Mouse (Mus musculus) ES-E14 (cell line): ENCODE results near the gene Dlg2. TPM values are rescaled to one million over a fixed set of nuclear protein-coding genes. Genes with fewer than 3 reads are reported as not detected.

ENCODE experiments used
- DNase-seq: peaks from one replicate; pipeline ENCODE4 v3.0.0-alpha.2; 2013; ENCODE audit warnings: low read depth, low spot score
- H3K27ac ChIP-seq: 2 replicates; pipeline ENCODE4 v1.5.1; 2012; ENCODE audit warnings: low read depth, mild to moderate bottlenecking, low read length, moderate library complexity, mixed read lengths; ENCODE audit not compliant: poor library complexity, insufficient read depth, severe bottlenecking
- H3K36me3 ChIP-seq: 2 replicates; pipeline ENCODE4 v1.6.1; 2012; ENCODE audit warnings: mild to moderate bottlenecking, low read length, moderate library complexity, mixed read lengths; ENCODE audit not compliant: control insufficient read depth, poor library complexity, insufficient read depth, severe bottlenecking
- H3K4me1 ChIP-seq, 2 experiments: fragments of 150-350 bp in 1 of 2; sonication (generic) in 1 of 2; 2 replicates each; pipeline ENCODE4 v1.6.1; 2012; ENCODE audit warnings: low read length in 2 of 2, mild to moderate bottlenecking in 1 of 2, mixed read lengths in 1 of 2; ENCODE audit not compliant: control insufficient read depth in 2 of 2, insufficient read depth in 2 of 2, poor library complexity in 1 of 2
- H3K4me3 ChIP-seq, 2 experiments: fragments of 150-350 bp in 1 of 2; sonication (generic) in 1 of 2; 2 replicates each; pipeline ENCODE4 v1.5.1; 2012; ENCODE audit warnings: low read length in 2 of 2, low read depth in 1 of 2, mild to moderate bottlenecking in 1 of 2, mixed read lengths in 1 of 2; ENCODE audit not compliant: insufficient read depth in 1 of 2, poor library complexity in 1 of 2, severe bottlenecking in 1 of 2
- H3K9ac ChIP-seq: 2 replicates; pipeline ENCODE4 v1.6.1; 2012; ENCODE audit warnings: low read depth, mild to moderate bottlenecking, low read length, mixed read lengths; ENCODE audit not compliant: poor library complexity, insufficient read depth, severe bottlenecking
- H3K9me3 ChIP-seq: fragments of 150-350 bp; sonication (generic); 2 replicates; pipeline ENCODE4 v1.6.1; 2012; ENCODE audit warnings: low read depth, mild to moderate bottlenecking, low read length; ENCODE audit not compliant: control insufficient read depth, insufficient read depth
- CHD2 ChIP-seq: IDR thresholded peaks from 2 replicates; pipeline ENCODE4 v1.6.1; 2014; ENCODE audit warnings: mild to moderate bottlenecking, low read depth, low read length, inconsistent platforms
- HCFC1 ChIP-seq: IDR thresholded peaks from 2 replicates; pipeline ENCODE4 v1.6.1; 2012; ENCODE audit warnings: low read length, inconsistent platforms, borderline replicate concordance; ENCODE audit not compliant: insufficient read depth
- MAFK ChIP-seq: IDR thresholded peaks from 2 replicates; pipeline ENCODE4 v1.6.1; 2014; ENCODE audit warnings: mild to moderate bottlenecking, low read depth, low read length, inconsistent platforms; ENCODE audit not compliant: insufficient read depth
- ZC3H11A ChIP-seq: IDR thresholded peaks from 2 replicates; pipeline ENCODE4 v1.6.1; 2012; ENCODE audit warnings: low read depth, mild to moderate bottlenecking, inconsistent platforms, low read length, borderline replicate concordance
- ZNF384 ChIP-seq: IDR thresholded peaks from 2 replicates; pipeline ENCODE4 v1.6.1; 2012; ENCODE audit warnings: low read depth, low read length, inconsistent platforms
- in situ Hi-C, 2 experiments: fragments of 600-800 bp; cut with MboI; formaldehyde crosslinking; loops; one replicate each; pipeline ENCODE4 v1.15.1; 2025; ENCODE audit warnings: low sequenced_read_pairs in 2 of 2, inconsistent platforms in 1 of 2; ENCODE audit not compliant: unreplicated experiment in 2 of 2
- total RNA-seq: library from RNA; depleted of rRNA; stranded (reverse); fragments of 300-350 nt; gene quantifications from 2 replicates; pipeline ENCODE4 v1.2.3, GENCODE M21; 2012

Dlg2 gene
- total RNA-seq, 1 experiment, result 0.13 TPM

DNA sequence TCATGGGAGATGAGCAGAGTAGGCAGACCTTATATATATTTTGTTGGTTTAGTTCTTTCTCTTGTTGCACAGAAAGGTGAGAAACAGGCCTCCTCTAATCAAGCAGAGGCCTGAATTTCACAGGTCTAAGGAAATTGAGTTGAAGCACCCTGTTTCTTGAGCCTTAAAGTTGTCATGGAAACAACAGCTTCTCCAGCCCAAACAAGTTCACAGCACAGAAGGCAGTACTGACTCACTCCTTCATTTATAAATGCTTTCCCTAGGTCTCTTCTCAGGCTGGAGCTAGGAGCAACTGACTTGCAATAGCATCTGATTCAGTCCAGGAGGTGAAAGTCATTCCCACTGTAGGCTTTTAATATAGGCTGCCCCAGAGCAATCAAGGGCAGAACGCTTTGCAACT lies 1890.6 kb downstream of the Dlg2 start:
- no peak overlapping the region for H3K27ac ChIP-seq
- in situ Hi-C loops, result no loop called here

DNA sequence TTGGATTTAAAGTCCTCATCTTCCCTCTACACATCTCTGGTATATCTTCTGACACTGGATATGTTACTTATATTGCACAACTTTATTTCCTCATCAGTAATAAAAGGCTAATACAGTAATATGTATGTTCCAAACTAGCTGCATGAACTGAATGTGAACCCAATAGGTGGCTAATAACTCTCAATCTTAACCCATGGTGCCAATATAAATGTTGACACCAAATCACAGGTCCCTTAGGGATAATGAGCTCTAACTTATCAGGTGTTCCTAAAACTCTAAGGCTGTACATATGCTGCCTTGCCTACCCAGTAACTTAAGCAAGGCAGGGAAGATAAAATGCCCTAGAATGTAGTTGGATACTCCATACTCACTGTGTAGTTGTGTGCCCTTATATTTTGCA lies 1894.0 kb downstream of the Dlg2 start:
- TF ChIP-seq ZC3H11A (no peak), HCFC1 (no peak), CHD2 (no peak), ZNF384 (no peak), MAFK (no peak)
- in situ Hi-C loops, result no loop called here
- no peak overlapping the region for H3K27ac ChIP-seq
- H3K9ac ChIP-seq, result no peak overlapping the region
- DNase-seq, result no peak
- H3K36me3 ChIP-seq, result no peaks in the 10 kb centered on the region
- H3K9me3 ChIP-seq, result no peaks in the 10 kb centered on the region
- H3K4me3 ChIP-seq, result no peak overlapping the region
- H3K4me1 ChIP-seq, result no peaks in the 10 kb centered on the region

More for the DNA sequence above, 1890.6 kb downstream of the Dlg2 start:
- H3K4me3 ChIP-seq, result no peak overlapping the region
- H3K9me3 ChIP-seq, result no peaks in the 10 kb centered on the region
- no peaks in the 10 kb centered on the region for H3K4me1 ChIP-seq
- no peak for DNase-seq
- H3K9ac ChIP-seq, result no peak overlapping the region
- TF ChIP-seq ZC3H11A (no peak), CHD2 (no peak), ZNF384 (no peak), MAFK (no peak)
- no peaks in the 10 kb centered on the region for H3K36me3 ChIP-seq

DNA sequence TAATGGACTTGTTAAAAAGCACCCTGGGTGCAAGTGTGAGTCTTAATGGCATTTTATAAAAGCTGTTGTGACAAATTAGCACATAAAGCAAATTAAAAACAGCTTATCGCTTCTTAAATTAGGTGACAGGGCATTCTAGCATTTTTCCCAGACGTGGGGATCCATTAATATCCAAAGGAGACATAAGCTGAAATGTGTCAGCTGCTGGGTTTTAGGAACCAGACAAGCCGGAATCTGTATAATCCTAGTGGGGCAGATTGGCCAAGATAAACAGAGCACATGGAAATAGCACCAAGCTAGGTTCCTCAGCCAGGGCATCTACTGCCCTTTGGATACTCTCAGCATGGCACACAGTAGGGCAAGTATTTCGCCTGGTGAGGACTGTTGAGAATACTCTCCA lies 1895.2 kb downstream of the Dlg2 start:
- no peak for TF ChIP-seq HCFC1
- no peak for TF ChIP-seq CHD2
- TF ChIP-seq ZNF384, result no peak
- no peak for TF ChIP-seq ZC3H11A
- TF ChIP-seq MAFK, result no peak
- Histone ChIP-seq H3K36me3 (no peaks in the 10 kb centered on the region), H3K9ac (no peak overlapping the region), H3K4me1 (no peaks in the 10 kb centered on the region), H3K27ac (no peak overlapping the region), H3K9me3 (no peaks in the 10 kb centered on the region), H3K4me3 (no peak overlapping the region)
- in situ Hi-C loops, result no loop called here
- DNase-seq, result no peak

DNA sequence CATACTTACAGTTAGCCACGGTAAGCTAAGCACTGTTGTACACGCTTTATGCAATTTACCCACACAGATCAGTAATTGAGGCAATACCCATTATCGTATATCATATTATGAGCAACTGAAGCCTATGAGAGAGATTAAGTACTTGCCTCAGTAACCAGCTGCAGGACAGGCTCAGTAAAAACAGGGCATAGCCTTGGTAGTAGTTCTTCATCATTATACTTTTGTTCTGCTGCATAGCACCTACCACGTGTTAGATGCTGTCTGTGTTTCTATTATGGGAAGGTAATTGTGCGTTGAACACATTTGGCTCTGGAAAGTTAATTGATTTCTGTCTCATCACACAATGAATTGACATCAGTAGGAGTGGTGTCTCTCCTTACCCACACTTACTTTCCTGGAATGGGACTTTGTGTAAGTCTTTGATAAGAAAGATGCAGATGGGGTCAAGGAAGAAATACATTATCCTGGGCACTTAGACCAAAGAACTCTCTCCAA lies 1897.4 kb downstream of the Dlg2 start:
- no peak for DNase-seq

DNA sequence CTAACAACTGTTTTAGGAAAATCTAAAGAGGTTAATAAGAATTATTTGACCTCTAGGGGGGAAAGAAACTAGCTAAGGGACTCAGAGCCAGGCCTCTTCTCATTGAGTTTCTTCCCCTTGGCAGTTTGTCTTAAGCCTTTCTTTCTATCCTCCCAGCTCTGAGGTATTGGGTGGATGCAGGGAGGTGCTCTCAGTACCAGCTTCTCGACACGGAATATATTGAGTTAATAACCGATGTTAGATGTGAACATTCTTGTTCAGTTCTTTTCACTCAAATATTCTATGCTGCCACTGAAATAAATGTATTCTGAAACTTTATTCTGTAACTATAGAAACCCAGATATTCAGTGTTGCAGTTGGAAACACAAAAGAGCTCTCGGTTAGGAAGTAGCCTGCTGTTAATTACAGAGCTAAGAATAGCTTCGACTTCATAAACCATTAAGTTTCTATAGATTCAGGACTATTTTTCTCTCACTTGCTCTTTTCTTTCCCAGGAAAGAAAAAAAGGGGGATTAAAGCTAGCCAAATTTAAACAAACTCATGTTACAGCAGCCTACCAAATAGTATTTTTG lies 1907.5 kb downstream of the Dlg2 start:
- Histone ChIP-seq H3K27ac (no peak overlapping the region), H3K36me3 (no peaks in the 10 kb centered on the region), H3K4me1 (no peaks in the 10 kb centered on the region), H3K9me3 (no peaks in the 10 kb centered on the region), H3K9ac (no peak overlapping the region), H3K4me3 (no peak overlapping the region)
- TF ChIP-seq CHD2 (no peak), ZNF384 (no peak), ZC3H11A (no peak), HCFC1 (no peak), MAFK (no peak)
- no peak for DNase-seq
- in situ Hi-C loops, result no loop called here

More for the DNA sequence above, 1897.4 kb downstream of the Dlg2 start:
- TF ChIP-seq ZNF384, result no peak
- TF ChIP-seq CHD2, result no peak
- no peak for TF ChIP-seq MAFK
- no peak for TF ChIP-seq ZC3H11A
- TF ChIP-seq HCFC1, result no peak
- Histone ChIP-seq H3K27ac (no peak overlapping the region), H3K4me1 (no peaks in the 10 kb centered on the region), H3K36me3 (no peaks in the 10 kb centered on the region), H3K9ac (no peak overlapping the region), H3K4me3 (no peak overlapping the region), H3K9me3 (no peaks in the 10 kb centered on the region)
- in situ Hi-C loops, result no loop called here
